Mouse (Mus musculus) forebrain, embryonic 10.5 days (tissue): ENCODE results near the gene Dolpp1. TPM values are rescaled to one million over a fixed set of nuclear protein-coding genes. Genes with fewer than 3 reads are reported as not detected.
A peak's percentile ranks its signal among the peaks of the same experiment; 100 is the strongest.
"Not testable (repeated sequence)": the region's sequence is repeated elsewhere in the genome, so short reads cannot be mapped to it uniquely, and the experiment has no call there.

ENCODE experiments used
- DNase-seq: peaks from one replicate; pipeline ENCODE4 v3.0.0-alpha.2; 2017; ENCODE audit warnings: low spot score; ENCODE audit errors: extremely low spot score
- H3K27ac ChIP-seq: fragments of 300-500 bp; sonication (generic); 2 replicates; pipeline ENCODE4 v1.5.1; 2016; ENCODE audit warnings: mild to moderate bottlenecking
- H3K27me3 ChIP-seq: fragments of 300-500 bp; sonication (generic); 2 replicates; pipeline ENCODE4 v1.6.1; 2016; ENCODE audit warnings: mild to moderate bottlenecking; ENCODE audit not compliant: poor library complexity, severe bottlenecking
- H3K36me3 ChIP-seq: fragments of 300-500 bp; sonication (generic); replicated peaks from 2 replicates; pipeline ENCODE4 v1.6.1; 2016; ENCODE audit warnings: mild to moderate bottlenecking, moderate library complexity
- H3K4me1 ChIP-seq: fragments of 300-500 bp; sonication (generic); 2 replicates; pipeline ENCODE4 v1.6.1; 2016
- H3K4me3 ChIP-seq: fragments of 300-500 bp; sonication (generic); 2 replicates; pipeline ENCODE4 v1.5.1; 2016; ENCODE audit warnings: mild to moderate bottlenecking, moderate library complexity
- H3K9me3 ChIP-seq: fragments of 300-500 bp; sonication (generic); 2 replicates; pipeline ENCODE4 v1.6.1; 2016; ENCODE audit warnings: mild to moderate bottlenecking, moderate library complexity
- WGBS: fragments of 180-500 bp; shearing (Covaris S2); methylation state at CpG from one replicate; pipeline ENCODE4 v1.1.7; 2016; 5-methylcytosine and 5-hydroxymethylcytosine counted together
- polyA plus RNA-seq: library from polyadenylated mRNA; unstranded; fragments of >200 nt; fragmentation: Nextera tagmentation; extraction: Ambion mirVana; gene quantifications from 2 replicates; pipeline ENCODE4 v1.2.1, GENCODE M21; 2016

Dolpp1 gene
- polyA plus RNA-seq, 1 experiment from 2014 or later = 54.8 TPM

DNA sequence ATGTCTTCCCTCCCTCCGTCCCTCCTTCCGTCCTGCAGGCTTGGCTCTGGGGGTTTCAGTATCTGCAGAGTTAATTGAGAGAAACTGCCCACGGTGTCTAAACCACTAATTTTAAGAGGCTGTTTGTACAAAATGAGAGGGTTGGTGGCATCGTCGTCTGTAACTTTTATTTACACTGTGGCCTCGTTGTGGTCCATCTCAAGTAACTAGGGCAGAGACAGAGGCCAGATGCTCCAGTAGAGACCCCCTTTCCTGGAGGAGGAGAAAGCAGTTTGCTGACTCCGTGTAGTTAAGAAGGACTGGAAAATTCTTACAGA lies 24.6 kb downstream of the Dolpp1 start:
- H3K36me3 ChIP-seq = peaks cover 13% of the 10 kb centered on the region
- H3K4me1 ChIP-seq = peaks cover 55% of the 10 kb centered on the region
- H3K27ac ChIP-seq = peak overlapping the region; percentile 99
- peak overlapping the region; percentile 89 for H3K4me3 ChIP-seq
- DNase-seq = no peak
- WGBS = under 1% methylated on average over 7 of the region's 7 CpGs
- no peaks in the 10 kb centered on the region for H3K9me3 ChIP-seq
- peaks cover 23% of the 10 kb centered on the region for H3K27me3 ChIP-seq

DNA sequence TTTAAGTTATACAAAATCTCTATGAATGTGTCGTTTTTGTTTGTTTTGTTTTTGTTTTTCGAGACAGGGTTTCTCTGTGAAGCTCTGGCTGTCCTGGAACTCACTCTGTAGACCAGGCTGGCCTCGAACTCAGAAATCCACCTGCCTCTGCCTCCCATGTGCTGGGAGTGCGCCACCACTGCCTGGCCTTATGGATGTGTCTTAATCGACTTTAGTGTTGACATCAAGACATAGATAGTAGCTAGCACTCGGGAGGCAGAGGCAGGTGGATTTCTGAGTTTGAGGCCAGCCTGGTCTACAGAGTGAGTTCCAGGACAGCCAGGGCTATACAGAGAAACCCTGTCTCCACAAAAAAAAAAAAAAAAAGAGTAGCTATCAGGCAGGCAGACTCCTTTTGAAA lies 25.1 kb downstream of the Dolpp1 start:
- Histone ChIP-seq H3K27ac (peak overlapping the region; percentile 99; the same call in 1 of the 2 replicates), H3K4me1 (peaks cover 55% of the 10 kb centered on the region), H3K4me3 (peak overlapping the region; percentile 89), H3K27me3 (peaks cover 23% of the 10 kb centered on the region), H3K36me3 (peaks cover 11% of the 10 kb centered on the region)
- not testable (repeated sequence) for H3K9me3 ChIP-seq, DNase-seq
- WGBS = 81% methylated on average over 6 of the region's 6 CpGs

DNA sequence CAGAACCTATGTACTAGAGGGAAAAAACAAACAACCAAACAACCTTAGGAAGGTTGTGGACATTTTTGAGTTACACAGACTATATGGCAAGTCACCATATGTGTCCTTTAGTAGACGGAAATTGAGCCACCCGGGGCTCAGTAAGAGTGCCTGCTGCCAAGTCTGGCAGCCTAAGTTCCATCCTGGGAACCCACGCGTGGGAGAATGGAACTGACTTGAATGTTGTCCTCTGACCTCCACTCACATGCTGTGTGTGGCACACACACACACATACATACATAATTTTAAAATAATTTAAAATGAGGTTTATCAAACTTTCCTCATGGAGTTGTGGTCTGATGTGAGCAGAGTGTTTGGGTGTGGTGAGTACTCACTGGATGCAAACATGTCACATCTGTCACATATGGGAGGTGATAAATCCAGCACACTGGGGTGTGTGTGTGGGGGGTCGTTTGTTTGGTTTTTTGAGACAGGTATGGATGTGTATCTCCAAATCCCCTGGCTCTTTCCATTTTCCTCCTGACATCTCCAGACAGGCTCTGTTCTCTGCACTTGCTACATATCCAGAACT lies 25.6 kb downstream of the Dolpp1 start:
- peak overlapping the region; percentile 14 for H3K4me3 ChIP-seq
- H3K36me3 ChIP-seq = peaks cover 8% of the 10 kb centered on the region
- peaks cover 22% of the 10 kb centered on the region for H3K27me3 ChIP-seq
- no peak for DNase-seq
- no peak overlapping the region for H3K27ac ChIP-seq
- WGBS = 86% methylated on average over 5 of the region's 5 CpGs
- H3K4me1 ChIP-seq = peaks cover 55% of the 10 kb centered on the region
- no peaks in the 10 kb centered on the region for H3K9me3 ChIP-seq

DNA sequence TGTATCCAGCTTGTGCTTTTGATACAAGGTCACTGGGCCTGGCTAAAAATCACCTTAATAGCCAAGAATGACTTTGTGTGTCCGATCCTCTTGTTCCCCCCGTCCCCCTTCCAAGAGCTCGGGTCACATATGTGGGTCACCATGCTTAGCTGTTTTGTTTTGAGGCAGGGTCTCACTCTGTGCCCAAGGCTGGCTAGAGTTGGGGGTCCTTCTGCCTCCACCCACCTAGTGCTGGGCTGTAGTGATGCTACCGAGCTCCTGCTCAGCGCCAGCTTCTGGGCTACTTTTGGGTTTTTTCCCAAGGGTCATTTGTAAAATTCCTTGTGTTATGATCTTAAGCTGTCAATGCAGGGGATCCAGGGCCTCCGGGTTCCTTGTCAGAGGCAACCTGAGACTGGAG lies 26.2 kb downstream of the Dolpp1 start:
- H3K4me3 ChIP-seq = peak overlapping the region; percentile 10; the same call in 1 of the 2 replicates
- H3K4me1 ChIP-seq = peaks cover 55% of the 10 kb centered on the region
- H3K27me3 ChIP-seq = peaks cover 18% of the 10 kb centered on the region
- peak overlapping the region; percentile 76; the same call in 1 of the 2 replicates for H3K27ac ChIP-seq
- whole genome bisulfite sequencing = 84% methylated on average over 6 of the region's 6 CpGs
- no peak for DNase-seq
- H3K36me3 ChIP-seq = peaks cover 7% of the 10 kb centered on the region
- no peaks in the 10 kb centered on the region for H3K9me3 ChIP-seq

DNA sequence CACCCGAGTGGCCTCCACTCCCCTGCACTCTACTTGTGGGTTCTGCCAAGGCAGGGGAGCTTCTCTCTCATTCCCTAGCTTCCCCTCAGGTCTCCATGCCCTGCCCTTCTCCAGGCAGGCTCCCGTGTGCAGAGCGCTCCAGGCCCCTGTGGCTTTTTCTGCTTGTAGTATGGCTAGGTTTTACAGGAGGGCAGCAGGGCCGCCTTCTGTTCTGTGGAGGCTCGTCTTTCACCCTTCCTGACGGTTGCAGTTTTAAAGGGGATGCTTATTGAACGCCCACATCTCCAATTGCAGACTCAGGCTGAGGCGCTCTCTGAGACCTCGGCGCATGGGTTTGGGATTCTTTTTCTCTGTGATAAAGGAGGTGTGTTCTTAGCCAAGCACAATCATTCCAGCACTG lies 27.1 kb downstream of the Dolpp1 start:
- Histone ChIP-seq H3K27me3 (peaks cover 9% of the 10 kb centered on the region), H3K9me3 (no peaks in the 10 kb centered on the region), H3K36me3 (peaks cover 7% of the 10 kb centered on the region), H3K27ac (peak overlapping the region; percentile 76), H3K4me1 (peaks cover 47% of the 10 kb centered on the region), H3K4me3 (peak overlapping the region; percentile 29; the same call in 1 of the 2 replicates)
- no peak for DNase-seq
- 42% methylated on average over 10 of the region's 10 CpGs for WGBS

DNA sequence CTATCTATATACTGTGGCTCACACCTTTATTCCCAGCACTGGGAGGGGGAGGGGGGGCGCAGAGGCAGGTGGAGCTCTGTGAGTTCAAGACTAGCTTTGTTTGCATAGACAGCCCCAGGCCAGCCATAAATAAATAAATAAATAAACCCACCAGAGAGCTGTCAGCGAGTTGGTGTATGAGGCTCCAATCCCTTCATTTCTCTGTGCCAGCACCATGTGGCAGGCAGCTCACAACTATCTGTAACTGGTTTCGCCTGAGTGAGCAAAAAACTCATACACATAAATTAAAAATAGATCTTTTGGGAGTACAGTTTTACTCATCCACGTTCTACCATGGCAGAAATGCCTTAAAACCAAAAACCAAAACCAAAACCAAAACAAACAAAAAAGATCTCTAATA lies 29.4 kb downstream of the Dolpp1 start:
- Histone ChIP-seq H3K9me3 (no peaks in the 10 kb centered on the region), H3K27ac (no peak overlapping the region), H3K36me3 (peaks cover 15% of the 10 kb centered on the region), H3K4me3 (no peak overlapping the region), H3K27me3 (no peaks in the 10 kb centered on the region), H3K4me1 (peaks cover 29% of the 10 kb centered on the region)
- no peak for DNase-seq
- 87% methylated on average over 4 of the region's 4 CpGs for WGBS

DNA sequence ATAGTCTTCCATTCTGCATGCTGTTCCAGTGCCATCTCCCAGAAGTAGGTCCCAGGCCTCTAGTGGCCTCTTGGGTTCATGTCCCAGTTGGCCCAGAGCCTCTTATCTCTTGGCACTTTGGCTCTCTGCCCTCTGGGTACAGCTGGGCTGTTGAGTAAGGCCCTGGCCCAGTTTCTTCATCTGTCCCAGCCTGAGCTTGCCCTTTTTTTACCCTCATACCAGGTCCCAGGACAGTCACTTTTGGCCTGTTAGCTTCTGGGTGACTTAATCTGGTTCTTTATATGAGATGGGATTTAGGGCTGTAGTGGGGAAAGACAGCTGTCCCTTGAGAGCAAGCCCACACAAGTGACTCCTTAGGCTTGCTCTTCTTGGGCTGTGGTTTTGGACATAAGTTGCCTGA lies 37.1 kb downstream of the Dolpp1 start:
- Histone ChIP-seq H3K27me3 (no peaks in the 10 kb centered on the region), H3K4me1 (no peaks in the 10 kb centered on the region), H3K9me3 (no peaks in the 10 kb centered on the region), H3K36me3 (peaks cover 85% of the 10 kb centered on the region), H3K27ac (no peak overlapping the region), H3K4me3 (no peak overlapping the region)
- DNase-seq = no peak

DNA sequence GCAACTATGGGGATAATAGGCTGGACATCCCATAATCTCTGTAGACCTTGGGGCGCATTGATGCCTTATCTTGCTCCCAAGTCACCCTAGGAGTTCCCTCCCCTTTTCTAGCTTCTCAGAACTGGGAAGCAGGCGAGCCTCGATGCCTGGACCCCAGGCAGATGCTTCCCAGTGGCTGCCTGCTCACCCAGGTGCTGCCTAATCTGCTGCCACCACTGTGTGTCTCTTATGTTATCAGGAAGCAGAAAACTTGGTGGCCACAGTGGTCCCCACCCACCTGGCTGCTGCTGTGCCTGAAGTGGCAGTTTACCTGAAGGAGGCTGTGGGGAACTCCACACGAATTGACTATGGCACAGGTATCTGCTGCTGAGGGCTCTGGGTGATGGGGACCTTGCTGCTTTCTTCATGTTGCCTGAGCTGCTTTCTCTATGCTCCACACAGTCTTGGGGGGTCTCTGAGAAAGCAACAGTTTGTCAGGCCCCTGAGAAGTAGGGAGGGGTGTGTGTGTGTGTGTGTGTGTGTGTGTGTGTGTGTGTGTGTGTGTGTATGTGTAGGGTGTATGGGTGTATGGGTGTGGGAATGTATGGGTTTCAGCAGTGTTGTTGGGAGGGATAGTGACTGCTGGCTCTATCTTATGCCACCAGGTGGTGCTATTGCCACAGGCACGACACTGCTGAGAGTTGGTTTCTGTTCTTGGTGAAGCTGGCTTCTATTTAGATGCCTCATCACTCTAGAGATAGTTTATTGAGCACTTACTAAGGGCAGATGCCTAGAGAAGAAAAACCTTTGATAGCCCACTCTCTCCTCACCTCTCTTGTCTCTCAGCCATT lies 43.5 kb downstream of the Dolpp1 start:
- H3K36me3 ChIP-seq = peaks cover 92% of the 10 kb centered on the region
- 62% methylated on average over 5 of the region's 5 CpGs for WGBS
- H3K27me3 ChIP-seq = no peaks in the 10 kb centered on the region
- peaks cover 8% of the 10 kb centered on the region for H3K4me1 ChIP-seq
- no peak overlapping the region for H3K4me3 ChIP-seq
- H3K27ac ChIP-seq = no peak overlapping the region
- H3K9me3 ChIP-seq = no peaks in the 10 kb centered on the region
- peak; percentile 68 for DNase-seq

DNA sequence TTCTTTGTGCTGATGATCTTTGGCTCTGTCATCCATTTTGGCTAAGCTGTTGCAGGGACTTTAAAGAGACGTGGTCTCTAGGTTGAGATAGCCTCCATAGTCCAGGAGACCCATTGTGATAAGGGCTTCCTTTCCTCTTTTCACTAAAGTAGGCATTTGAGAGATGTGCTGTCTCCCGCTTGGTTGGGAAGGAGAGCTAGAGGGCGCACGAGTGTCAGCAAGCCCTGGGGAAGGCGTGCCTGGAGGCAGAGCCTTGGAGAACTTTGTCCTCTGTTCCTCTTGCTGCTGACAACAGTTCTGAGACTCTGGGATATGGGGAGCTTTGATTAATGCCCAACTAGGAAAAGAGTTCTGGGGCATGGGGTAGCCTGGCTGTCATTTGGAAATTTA lies 44.1 kb downstream of the Dolpp1 start:
- H3K27ac ChIP-seq = no peak overlapping the region
- WGBS = 85% methylated on average over 5 of the region's 5 CpGs
- H3K9me3 ChIP-seq = no peaks in the 10 kb centered on the region
- H3K4me3 ChIP-seq = no peak overlapping the region
- no peaks in the 10 kb centered on the region for H3K27me3 ChIP-seq
- peaks cover 14% of the 10 kb centered on the region for H3K4me1 ChIP-seq
- DNase-seq = no peak
- peaks cover 89% of the 10 kb centered on the region for H3K36me3 ChIP-seq

DNA sequence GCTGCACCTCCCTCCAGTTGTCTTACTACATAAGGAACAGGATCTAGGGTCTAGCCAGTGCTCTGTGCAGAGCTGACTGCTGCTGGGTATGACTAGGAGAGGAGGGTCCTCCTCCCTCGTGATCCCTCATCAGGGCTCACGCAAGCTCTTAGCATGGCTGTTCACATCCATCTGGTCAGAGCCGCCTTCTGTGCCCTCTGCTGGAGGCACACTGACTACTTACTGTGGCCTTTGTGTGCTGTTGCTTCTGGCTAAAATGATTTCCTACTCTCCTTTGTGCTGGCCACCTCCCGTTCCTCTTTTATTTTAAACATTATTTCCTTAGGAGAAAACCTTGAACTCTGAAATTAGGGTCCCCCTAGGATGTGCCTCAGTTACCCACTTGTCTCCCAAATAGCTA lies 44.8 kb downstream of the Dolpp1 start:
- Histone ChIP-seq H3K27ac (no peak overlapping the region), H3K4me1 (peaks cover 20% of the 10 kb centered on the region), H3K4me3 (no peak overlapping the region), H3K9me3 (no peaks in the 10 kb centered on the region), H3K27me3 (no peaks in the 10 kb centered on the region), H3K36me3 (peaks cover 82% of the 10 kb centered on the region)
- WGBS = 86% methylated on average over 4 of the region's 4 CpGs
- no peak for DNase-seq

DNA sequence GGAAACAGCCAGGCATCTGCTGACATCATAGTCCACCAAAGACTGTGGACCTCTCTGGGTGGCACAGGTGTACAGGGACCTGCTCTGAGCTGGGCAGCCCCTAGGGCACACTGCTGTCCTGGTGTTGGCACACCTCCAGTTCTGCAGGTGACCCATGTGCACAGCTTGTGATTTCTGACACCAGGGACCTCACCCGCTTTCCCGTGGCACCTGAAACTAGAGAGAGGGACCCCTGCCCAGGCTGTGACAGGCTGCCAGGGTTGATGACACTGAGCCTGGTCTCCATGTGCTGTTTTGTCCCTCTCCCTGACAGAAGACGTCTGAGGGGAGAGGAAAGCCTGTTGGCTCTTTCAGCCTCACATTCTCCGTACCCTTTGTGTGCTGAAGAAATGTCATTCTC lies 45.7 kb downstream of the Dolpp1 start:
- Histone ChIP-seq H3K27ac (no peak overlapping the region), H3K9me3 (no peaks in the 10 kb centered on the region), H3K4me1 (peaks cover 30% of the 10 kb centered on the region), H3K4me3 (no peak overlapping the region), H3K27me3 (no peaks in the 10 kb centered on the region), H3K36me3 (peaks cover 73% of the 10 kb centered on the region)
- no peak for DNase-seq
- 93% methylated on average over 4 of the region's 4 CpGs for whole genome bisulfite sequencing

DNA sequence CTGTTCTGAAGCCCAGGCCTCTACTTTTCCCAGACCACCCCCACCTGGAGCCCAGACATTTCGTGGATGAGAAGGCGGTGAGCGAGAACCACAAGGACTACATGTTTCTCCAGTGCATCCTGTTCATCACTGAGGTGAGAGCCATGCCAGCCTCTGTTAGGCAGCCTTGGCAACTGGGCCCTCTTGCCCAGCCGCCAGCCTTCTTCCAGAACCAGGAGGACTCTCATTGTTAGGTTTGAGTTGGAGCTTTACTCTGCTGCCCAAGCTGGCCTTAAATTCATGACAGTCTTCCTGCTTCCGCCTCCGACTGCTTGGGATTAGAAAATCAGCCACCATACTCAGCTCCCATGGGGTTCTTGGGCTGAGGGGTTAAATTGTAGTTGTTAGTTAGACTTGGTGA lies 47.6 kb downstream of the Dolpp1 start:
- H3K27ac ChIP-seq = peak overlapping the region; percentile 97; the same call in 1 of the 2 replicates
- peaks cover 48% of the 10 kb centered on the region for H3K4me1 ChIP-seq
- peaks cover 73% of the 10 kb centered on the region for H3K36me3 ChIP-seq

DNA sequence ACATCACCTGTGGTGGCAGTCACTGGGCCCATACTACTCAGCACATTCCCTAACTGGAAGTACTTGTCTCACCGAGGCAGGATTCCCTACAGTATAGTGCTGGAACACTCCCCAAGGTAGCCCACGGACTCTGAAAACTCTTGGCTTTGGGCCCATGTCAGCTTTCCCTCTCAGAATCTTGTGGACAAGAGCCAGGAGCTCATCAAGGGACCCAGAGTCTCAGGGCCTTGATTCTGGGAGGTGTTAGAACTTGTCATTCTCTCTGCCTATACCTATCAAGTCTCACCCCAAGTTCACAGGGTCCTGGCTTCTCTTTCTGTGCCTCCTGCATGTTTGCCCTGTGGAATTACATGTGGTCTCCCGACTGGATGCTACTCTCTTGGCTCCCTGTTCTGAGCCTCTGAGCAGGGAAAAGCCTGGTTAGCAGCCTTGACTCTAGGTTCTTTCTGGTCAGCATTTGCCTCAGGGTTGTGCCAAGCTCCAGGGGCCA lies 48.2 kb downstream of the Dolpp1 start:
- Histone ChIP-seq H3K4me3 (no peak overlapping the region), H3K27ac (peak overlapping the region; percentile 97), H3K36me3 (peaks cover 73% of the 10 kb centered on the region), H3K9me3 (no peaks in the 10 kb centered on the region), H3K4me1 (peaks cover 55% of the 10 kb centered on the region), H3K27me3 (no peaks in the 10 kb centered on the region)
- 82% methylated on average over 3 of the region's 3 CpGs for WGBS
- peak; percentile 15 for DNase-seq

More for the DNA sequence above, 47.6 kb downstream of the Dolpp1 start:
- 92% methylated on average over 6 of the region's 6 CpGs for WGBS
- H3K9me3 ChIP-seq = no peaks in the 10 kb centered on the region
- H3K27me3 ChIP-seq = no peaks in the 10 kb centered on the region
- H3K4me3 ChIP-seq = no peak overlapping the region
- DNase-seq = no peak
